Mouse (Mus musculus) kidney, adult 2 months (tissue): ENCODE data around the gene Angptl8.

Experiments used
- CTCF ChIP-seq: fragments of 200-500 bp; conservative IDR thresholded peaks from 2 replicates; pipeline ENCODE4 v1.5.1; 2011; ENCODE audit warnings: low read depth, mild to moderate bottlenecking, control low read depth, low read length, moderate library complexity, mixed read lengths; ENCODE audit not compliant: insufficient read depth, insufficient read length
- POLR2A ChIP-seq: fragments of 200-500 bp; IDR thresholded peaks from one replicate; pipeline ENCODE4 v1.6.1; 2011; ENCODE audit warnings: low read depth, low read length, control low read depth

DNA sequence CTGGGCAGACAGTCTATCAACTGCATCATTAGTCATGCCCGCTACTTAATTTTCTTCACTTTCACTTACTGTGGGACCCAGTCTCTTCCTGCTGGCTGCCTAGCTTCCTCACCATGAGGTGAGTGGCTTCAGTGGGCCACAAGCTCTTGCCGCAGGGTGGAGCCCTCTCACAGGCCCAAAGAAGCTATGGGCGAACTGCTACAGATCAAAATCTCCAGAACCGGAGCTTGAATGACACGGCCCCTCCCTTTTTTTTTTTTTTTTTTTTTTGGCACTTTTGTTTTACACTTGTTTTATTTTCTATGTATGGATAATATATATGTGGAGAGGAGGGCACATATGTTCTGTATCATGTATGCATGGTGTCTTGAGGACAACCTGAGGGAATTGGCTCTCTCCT is 24.1 kb upstream of the Angptl8 start:
- TF ChIP-seq POLR2A (no peak), CTCF (no peak)
